Mouse (Mus musculus): ENCODE results near the gene Grk6. TPM values are rescaled to one million over a fixed set of nuclear protein-coding genes. Genes with fewer than 3 reads are reported as not detected.

Grk6 gene
- polyA plus RNA-seq, 1 experiment from 2014 or later: 29.5 TPM

GRCm38 (mm10) chr13:55449205-55449604 is 4.3 kb downstream of the Grk6 start:
- Histone ChIP-seq H3K27ac (no peak overlapping the region), H3K4me3 (replicated peaks; ENCODE audit: low read depth, low read length) (no peak overlapping the region), H3K9me3 (replicated peaks; ENCODE audit: low read length) (no peaks in the 10 kb centered on the region), H3K27me3 (ENCODE audit: insufficient read depth, low read length) (no peaks in the 10 kb centered on the region), H3K4me2 (ENCODE audit: low read length) (no peak overlapping the region), H3K9ac (ENCODE audit: low read depth, low read length) (no peak overlapping the region), H3K36me3 (ENCODE audit: insufficient read depth, low read length) (peaks cover 38% of the 10 kb centered on the region), H3K4me1 (replicated peaks; ENCODE audit: insufficient read depth, low read length) (peaks cover 10% of the 10 kb centered on the region)
- TF ChIP-seq CTCF (IDR thresholded peaks at IDR 0.05; ENCODE audit: low read depth): no peak
- DNase-seq (ENCODE audit: low spot score) (no peak), ATAC-seq (replicated peaks; ENCODE audit: low FRiP score, low read depth) (no peak)
- WGBS: 96% methylated on average over 9 of the region's 9 CpGs

- 87% methylated on average over 17 of the region's 17 CpGs for WGBS
- Histone ChIP-seq H3K4me2 (ENCODE audit: low read length) (no peak overlapping the region), H3K4me1 (replicated peaks; ENCODE audit: insufficient read depth, low read length) (peaks cover 9% of the 10 kb centered on the region), H3K36me3 (ENCODE audit: insufficient read depth, low read length) (peaks cover 41% of the 10 kb centered on the region), H3K27me3 (ENCODE audit: insufficient read depth, low read length) (no peaks in the 10 kb centered on the region), H3K9me3 (replicated peaks; ENCODE audit: low read length) (no peaks in the 10 kb centered on the region), H3K27ac (no peak overlapping the region), H3K4me3 (replicated peaks; ENCODE audit: low read depth, low read length) (no peak overlapping the region), H3K9ac (ENCODE audit: low read depth, low read length) (no peak overlapping the region)
- DNase-seq (ENCODE audit: low spot score) (no peak), ATAC-seq (replicated peaks; ENCODE audit: low FRiP score, low read depth) (no peak)
- no peak for TF ChIP-seq CTCF (IDR thresholded peaks at IDR 0.05; ENCODE audit: low read depth)
Measured at GRCm38 (mm10) chr13:55449679-55450441, 5.0 kb downstream of the Grk6 start.

- WGBS: 88% methylated on average over 11 of the region's 11 CpGs
- no peak for TF ChIP-seq CTCF (IDR thresholded peaks at IDR 0.05; ENCODE audit: low read depth)
- ATAC-seq (replicated peaks; ENCODE audit: low FRiP score, low read depth) (no peak), DNase-seq (ENCODE audit: low spot score) (no peak)
- Histone ChIP-seq H3K9ac (ENCODE audit: low read depth, low read length) (no peak overlapping the region), H3K9me3 (replicated peaks; ENCODE audit: low read length) (no peaks in the 10 kb centered on the region), H3K4me1 (replicated peaks; ENCODE audit: insufficient read depth, low read length) (peaks cover 9% of the 10 kb centered on the region), H3K27ac (no peak overlapping the region), H3K4me3 (replicated peaks; ENCODE audit: low read depth, low read length) (no peak overlapping the region), H3K27me3 (ENCODE audit: insufficient read depth, low read length) (no peaks in the 10 kb centered on the region), H3K36me3 (ENCODE audit: insufficient read depth, low read length) (peaks cover 44% of the 10 kb centered on the region), H3K4me2 (ENCODE audit: low read length) (no peak overlapping the region)
Measured at GRCm38 (mm10) chr13:55450511-55450980, 5.7 kb downstream of the Grk6 start.

GRCm38 (mm10) chr13:55451296-55451695 is 6.4 kb downstream of the Grk6 start:
- no peak overlapping the region for H3K9ac ChIP-seq (ENCODE audit: low read depth, low read length)
- no peak overlapping the region for H3K27ac ChIP-seq
- no peak for ATAC-seq (replicated peaks; ENCODE audit: low FRiP score, low read depth)
- no peaks in the 10 kb centered on the region for H3K9me3 ChIP-seq (replicated peaks; ENCODE audit: low read length)
- H3K4me1 ChIP-seq (replicated peaks; ENCODE audit: insufficient read depth, low read length): peaks cover 4% of the 10 kb centered on the region
- 90% methylated on average over 10 of the region's 10 CpGs for whole genome bisulfite sequencing
- peaks cover 49% of the 10 kb centered on the region for H3K36me3 ChIP-seq (ENCODE audit: insufficient read depth, low read length)
- TF ChIP-seq CTCF (IDR thresholded peaks at IDR 0.05; ENCODE audit: low read depth): no peak
- no peaks in the 10 kb centered on the region for H3K27me3 ChIP-seq (ENCODE audit: insufficient read depth, low read length)
- H3K4me2 ChIP-seq (ENCODE audit: low read length): no peak overlapping the region
- H3K4me3 ChIP-seq (replicated peaks; ENCODE audit: low read depth, low read length): no peak overlapping the region
- DNase-seq (ENCODE audit: low spot score): no peak

- no peaks in the 10 kb centered on the region for H3K9me3 ChIP-seq (replicated peaks; ENCODE audit: low read length)
- TF ChIP-seq CTCF (IDR thresholded peaks at IDR 0.05; ENCODE audit: low read depth): no peak
- H3K27me3 ChIP-seq (ENCODE audit: insufficient read depth, low read length): no peaks in the 10 kb centered on the region
- no peak overlapping the region for H3K9ac ChIP-seq (ENCODE audit: low read depth, low read length)
- no peak overlapping the region for H3K4me2 ChIP-seq (ENCODE audit: low read length)
- no peaks in the 10 kb centered on the region for H3K4me1 ChIP-seq (replicated peaks; ENCODE audit: insufficient read depth, low read length)
- ATAC-seq (replicated peaks; ENCODE audit: low FRiP score, low read depth): no peak
- no peak for DNase-seq (ENCODE audit: low spot score)
- H3K4me3 ChIP-seq (replicated peaks; ENCODE audit: low read depth, low read length): no peak overlapping the region
- 90% methylated on average over 16 of the region's 16 CpGs for whole genome bisulfite sequencing
- H3K27ac ChIP-seq: no peak overlapping the region
- peaks cover 52% of the 10 kb centered on the region for H3K36me3 ChIP-seq (ENCODE audit: insufficient read depth, low read length)
Measured at GRCm38 (mm10) chr13:55451785-55452549, 7.1 kb downstream of the Grk6 start.

GRCm38 (mm10) chr13:55462965-55463364 is 18.1 kb downstream of the Grk6 start:
- H3K4me2 ChIP-seq (ENCODE audit: low read length): no peak overlapping the region
- H3K27ac ChIP-seq: no peak overlapping the region
- ATAC-seq (replicated peaks; ENCODE audit: low FRiP score, low read depth) (no peak), DNase-seq (ENCODE audit: low spot score) (no peak)
- H3K9me3 ChIP-seq (replicated peaks; ENCODE audit: low read length): no peaks in the 10 kb centered on the region
- no peaks in the 10 kb centered on the region for H3K27me3 ChIP-seq (ENCODE audit: insufficient read depth, low read length)
- peaks cover 12% of the 10 kb centered on the region; the same call in 1 of the 2 replicates for H3K4me1 ChIP-seq (replicated peaks; ENCODE audit: insufficient read depth, low read length)
- 45% methylated on average over 2 of the region's 2 CpGs for WGBS
- H3K36me3 ChIP-seq (ENCODE audit: insufficient read depth, low read length): peaks cover 26% of the 10 kb centered on the region
- no peak for TF ChIP-seq CTCF (IDR thresholded peaks at IDR 0.05; ENCODE audit: low read depth)
- no peak overlapping the region for H3K4me3 ChIP-seq (replicated peaks; ENCODE audit: low read depth, low read length)
- H3K9ac ChIP-seq (ENCODE audit: low read depth, low read length): no peak overlapping the region

All from kidney, postnatal 0 days (tissue).